Mouse (Mus musculus) cortical plate, adult 2 months (tissue): Measurements from ENCODE around the gene Pabpn1l.

ENCODE experiments used
- CTCF ChIP-seq: fragments of 200-500 bp; IDR thresholded peaks from 2 replicates; pipeline ENCODE4 v1.5.1; 2011; ENCODE audit warnings: mild to moderate bottlenecking, control low read depth, low read length; ENCODE audit not compliant: insufficient read depth; ENCODE audit errors: extremely low read depth
- POLR2A ChIP-seq: fragments of 200-500 bp; IDR thresholded peaks from 2 replicates; pipeline ENCODE4 v1.6.1; 2011; ENCODE audit warnings: mild to moderate bottlenecking, low read length, control low read depth; ENCODE audit not compliant: insufficient read depth; ENCODE audit errors: extremely low read depth

DNA sequence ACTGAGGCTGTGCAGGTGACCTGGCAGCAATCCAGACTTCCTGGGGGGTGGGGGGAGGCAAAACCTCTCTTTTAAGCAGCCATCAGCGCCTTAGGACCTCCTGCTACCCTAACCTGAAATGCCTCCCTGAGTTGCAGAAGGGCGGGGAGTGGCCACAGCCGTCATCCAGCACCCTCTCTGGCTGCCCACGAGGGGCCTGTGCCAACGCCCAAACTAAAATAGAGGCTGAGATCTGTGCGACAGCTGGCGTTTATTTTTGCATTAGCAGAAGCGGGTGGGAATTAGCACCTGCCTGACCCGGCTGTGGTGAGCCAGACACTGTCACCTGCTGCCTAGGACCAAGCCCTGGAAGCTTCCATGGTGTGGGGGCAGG, 14.2 kb upstream of the Pabpn1l start:
- TF ChIP-seq CTCF (no peak), POLR2A (no peak)
